Mouse (Mus musculus) spleen, postnatal 36 days (tissue): ENCODE results near the gene Cxcr5.
"Not testable (repeated sequence)": the region's sequence is repeated elsewhere in the genome, so short reads cannot be mapped to it uniquely, and the experiment has no call there.

ENCODE experiments used
- DNase-seq, 2 experiments: peaks; one replicate each; pipeline ENCODE4 v3.0.0; 2022; ENCODE audit warnings: low spot score in 2 of 2, mixed read lengths in 1 of 2

The Cxcr5 gene

GRCm38 (mm10) chr9:44587262-44588160, 25.8 kb upstream of the Cxcr5 start:
- no peak for DNase-seq

GRCm38 (mm10) chr9:44586640-44587261, 25.1 kb upstream of the Cxcr5 start:
- no peak for DNase-seq

GRCm38 (mm10) chr9:44582390-44582789, 20.7 kb upstream of the Cxcr5 start:
- DNase-seq = peak; percentile 90 to 93

DNA sequence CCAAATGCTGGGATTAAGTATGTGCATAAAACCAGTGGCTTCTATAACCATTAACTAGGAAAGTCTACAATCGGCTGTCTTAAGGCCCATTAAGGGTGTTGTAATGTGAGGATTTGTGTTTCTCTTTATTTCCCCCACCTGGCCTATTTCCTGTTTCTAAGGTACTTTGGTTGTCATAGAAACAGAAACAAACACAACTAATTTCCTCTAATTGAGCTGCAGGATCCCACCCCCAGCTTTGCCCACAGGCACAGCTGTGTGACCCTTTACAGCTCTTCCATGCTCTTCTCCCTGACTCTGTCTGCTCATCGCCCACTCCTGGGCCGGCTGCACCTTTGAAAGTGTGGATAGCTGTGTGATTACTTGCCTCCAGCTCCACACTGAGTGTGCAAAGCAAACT, 19.7 kb upstream of the Cxcr5 start:
- peak; percentile 74 to 79 for DNase-seq

- peak in 1 of 2 experiments; percentile 48 for DNase-seq
Measured at GRCm38 (mm10) chr9:44580085-44580484, 18.4 kb upstream of the Cxcr5 start.

GRCm38 (mm10) chr9:44579392-44579791, 17.7 kb upstream of the Cxcr5 start:
- peak; percentile 84 to 89 for DNase-seq

DNA sequence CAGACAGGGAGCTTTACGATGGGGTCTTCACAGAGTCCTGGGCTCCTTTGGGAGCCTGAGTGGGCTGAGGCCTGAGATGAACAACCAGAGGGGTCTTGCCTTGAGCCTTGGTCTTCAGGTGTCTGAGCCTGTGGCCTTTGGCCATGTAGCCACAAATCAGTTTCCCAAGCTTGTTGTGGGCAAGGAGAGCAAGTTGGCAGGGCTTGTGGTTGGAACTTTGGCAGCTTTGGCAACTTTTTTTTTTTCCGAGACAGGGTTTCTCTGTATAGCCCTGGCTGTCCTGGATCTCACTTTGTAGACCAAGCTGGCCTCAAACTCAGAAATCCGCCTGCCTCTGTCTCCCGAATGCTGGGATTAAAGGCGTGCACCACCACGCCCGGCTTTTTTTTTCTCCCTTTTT, 14.4 kb upstream of the Cxcr5 start:
- DNase-seq = not testable (repeated sequence)

DNA sequence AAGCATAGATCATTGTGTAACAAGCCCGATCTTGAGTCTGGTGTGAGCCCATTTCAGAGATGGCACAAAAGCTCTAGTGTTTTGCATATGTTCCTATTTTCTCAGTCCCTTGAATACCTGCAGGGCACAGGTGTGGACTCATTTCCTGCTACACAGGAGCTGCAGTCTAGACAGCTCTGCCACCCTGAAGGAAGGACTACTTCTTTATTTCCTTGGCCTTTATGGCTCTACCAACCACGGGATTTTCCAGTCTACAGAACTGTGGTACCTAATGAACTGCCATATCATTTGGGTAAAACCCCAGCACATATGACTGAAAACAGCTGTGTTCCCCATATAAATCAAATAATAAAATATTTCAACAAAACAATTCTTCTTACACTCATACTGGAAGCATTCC, 13.4 kb upstream of the Cxcr5 start:
- peak; percentile 52 to 57 for DNase-seq

DNA sequence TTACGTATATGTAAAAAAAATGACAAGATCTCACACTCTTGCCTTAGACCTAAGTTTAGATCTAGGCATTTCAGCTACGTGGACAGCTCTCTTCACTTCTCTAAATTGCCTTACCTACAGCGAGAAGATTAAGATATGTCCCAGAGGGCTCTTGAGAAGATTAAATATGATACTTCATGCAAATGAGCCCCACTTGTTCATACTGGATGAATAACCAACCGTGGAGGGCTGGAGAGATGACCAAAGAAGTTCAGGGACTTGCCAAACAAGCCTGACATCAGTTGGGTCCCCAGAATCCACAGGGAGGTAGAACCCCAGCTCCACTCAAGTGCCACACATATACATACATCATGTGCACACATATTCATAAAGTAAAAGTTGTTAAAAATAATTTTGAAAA, 11.6 kb upstream of the Cxcr5 start:
- DNase-seq = peak; percentile 59 to 68

GRCm38 (mm10) chr9:44570939-44571382, 9.3 kb upstream of the Cxcr5 start:
- peak; percentile 88 to 90 for DNase-seq

GRCm38 (mm10) chr9:44568083-44568455, 6.4 kb upstream of the Cxcr5 start:
- DNase-seq = peak in 1 of 2 experiments; percentile 38

DNA sequence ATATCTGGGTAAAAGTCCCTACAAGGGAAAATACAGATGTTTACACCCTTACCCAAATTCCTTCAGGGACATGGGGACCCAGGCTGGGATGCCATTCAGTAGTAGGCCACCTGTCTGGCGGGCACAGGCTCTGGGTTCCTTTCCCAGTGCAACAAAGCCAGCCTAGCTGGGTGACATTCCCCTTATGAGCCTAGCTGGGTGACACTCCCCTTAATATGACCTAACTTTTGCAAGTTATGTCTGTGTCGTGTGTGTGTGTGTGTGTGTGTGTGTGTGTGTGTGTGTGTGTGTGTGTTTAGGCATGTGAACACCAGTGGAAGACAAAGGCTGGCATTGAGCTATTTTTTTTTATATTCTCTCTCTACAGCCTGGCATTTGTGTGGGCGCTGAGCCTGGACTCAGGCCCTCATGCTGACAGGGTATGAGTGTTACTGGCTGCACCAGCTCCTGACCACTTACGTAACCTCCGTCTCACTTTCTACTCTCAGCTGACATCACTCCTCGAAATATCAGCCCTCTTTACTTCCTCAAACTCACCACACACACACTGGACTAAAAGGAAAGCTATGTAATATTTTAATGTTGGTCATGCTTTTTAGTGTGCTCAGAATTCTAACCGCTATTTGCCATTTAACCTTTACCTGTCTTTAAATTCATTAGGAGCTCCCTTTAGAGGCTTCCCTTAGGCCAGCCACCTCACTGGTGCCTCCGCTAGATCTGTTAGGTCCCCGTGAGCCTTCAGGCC, 5.8 kb upstream of the Cxcr5 start:
- DNase-seq = peak; percentile 64 to 75

GRCm38 (mm10) chr9:44565367-44565766, 3.7 kb upstream of the Cxcr5 start:
- peak; percentile 56 to 67 for DNase-seq

DNA sequence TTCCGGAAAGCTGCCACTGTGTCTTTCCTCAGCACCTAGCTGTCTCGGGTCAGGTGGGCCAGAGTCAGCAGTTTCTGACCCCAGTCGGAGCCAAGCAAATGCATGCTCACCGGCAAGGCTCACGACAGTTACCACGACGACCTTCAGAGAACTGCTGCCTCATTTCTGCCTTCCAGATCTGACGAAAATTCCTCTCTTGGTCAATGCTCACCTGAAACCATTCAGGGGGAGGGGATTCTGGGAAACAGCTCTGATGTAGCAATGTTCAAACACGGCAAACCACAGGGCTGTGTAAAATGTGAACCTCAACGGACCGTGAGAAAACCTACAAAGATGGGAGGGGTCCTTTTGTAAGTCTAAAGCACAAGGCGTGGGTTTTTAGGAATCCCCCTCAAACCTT, 1.3 kb upstream of the Cxcr5 start:
- no peak for DNase-seq

GRCm38 (mm10) chr9:44552161-44552560, 9.5 kb downstream of the Cxcr5 start:
- DNase-seq = no peak

DNA sequence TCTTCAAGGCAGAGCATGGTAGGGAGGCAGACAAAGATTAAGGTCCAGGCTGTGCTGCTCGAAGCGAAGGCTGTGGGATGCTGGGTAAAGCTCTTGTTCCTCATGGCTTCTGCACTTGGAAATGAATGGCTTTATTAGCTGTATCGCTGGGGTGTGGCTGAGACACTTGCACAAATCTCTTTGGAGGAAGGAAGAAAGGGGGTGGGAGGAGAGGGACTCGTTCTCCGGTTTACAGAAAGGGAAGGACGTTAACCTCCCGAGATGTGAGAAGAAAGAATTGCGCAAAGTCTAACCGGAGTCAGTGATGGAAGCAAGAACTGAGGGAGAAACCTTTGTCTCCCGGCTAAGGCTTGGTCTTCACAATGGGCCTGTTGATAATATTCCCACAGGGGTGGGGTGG, 10.5 kb downstream of the Cxcr5 start:
- peak in 1 of 2 experiments; percentile 20 for DNase-seq

DNA sequence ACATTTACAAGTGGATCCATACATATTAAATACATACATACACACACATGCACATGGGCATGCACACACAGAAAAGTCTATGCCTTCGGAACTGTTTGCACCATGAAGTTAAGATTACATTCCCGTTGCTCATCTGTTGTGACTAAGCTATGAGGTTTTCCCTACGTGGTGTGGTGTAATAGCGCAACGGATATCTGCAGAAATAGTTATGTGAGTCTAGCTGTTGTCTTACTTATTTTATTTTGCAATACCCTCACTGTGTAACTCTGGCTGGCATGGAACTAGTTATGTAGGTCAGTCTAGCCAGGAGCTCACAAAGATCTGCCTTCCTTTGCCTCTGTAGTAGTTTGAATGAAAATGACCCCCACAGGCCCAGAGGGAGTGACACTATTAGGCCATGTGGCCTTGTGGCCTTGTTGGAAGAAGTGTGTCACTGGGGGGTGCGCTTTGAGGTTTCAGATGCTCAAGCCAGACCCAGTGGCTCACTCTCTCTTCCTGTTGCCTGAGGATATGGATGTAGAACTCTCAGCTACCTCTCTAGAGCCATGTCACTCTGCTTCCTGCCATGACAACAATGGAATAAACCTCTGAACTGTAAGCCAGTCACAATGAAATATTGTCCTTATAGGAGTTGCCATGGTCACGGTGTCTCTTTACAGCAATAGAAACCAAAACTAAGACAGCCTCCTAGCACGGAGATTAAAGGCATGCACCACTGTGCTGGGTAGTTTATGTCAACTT, 13.1 kb downstream of the Cxcr5 start:
- DNase-seq = no peak

- DNase-seq = peak in 1 of 2 experiments; percentile 33
Measured at GRCm38 (mm10) chr9:44544986-44545385, 16.7 kb downstream of the Cxcr5 start.

DNA sequence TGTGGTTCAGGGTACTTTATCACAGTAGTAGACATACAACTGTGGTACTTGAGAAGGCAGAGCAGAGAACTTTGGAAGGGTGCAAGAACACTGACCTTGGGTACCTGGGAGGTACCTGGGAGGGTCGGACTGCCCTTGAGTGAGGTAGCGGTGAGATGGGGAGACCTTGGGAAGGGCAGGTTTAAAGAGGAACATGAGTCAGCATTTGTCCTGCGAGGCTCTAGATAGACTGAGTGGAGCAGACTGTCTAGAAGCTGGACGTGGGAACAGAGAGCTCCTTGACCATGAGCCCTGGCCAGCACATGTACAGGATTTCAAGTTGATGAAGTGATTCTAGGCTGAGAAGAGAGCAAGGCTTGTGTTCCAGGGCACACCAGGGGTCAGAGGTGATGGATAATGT, 19.3 kb downstream of the Cxcr5 start:
- DNase-seq = no peak

GRCm38 (mm10) chr9:44540676-44541075, 21.0 kb downstream of the Cxcr5 start:
- DNase-seq = no peak

GRCm38 (mm10) chr9:44539816-44540421, 21.8 kb downstream of the Cxcr5 start:
- no peak for DNase-seq
